Mouse (Mus musculus) ES-Bruce4 (cell line): ENCODE measurements around the gene Ccdc177.

Source experiments
- CTCF ChIP-seq: IDR thresholded peaks from one replicate; pipeline ENCODE4 v1.8.1; 2011; ENCODE audit warnings: low read depth, low read length
- EP300 ChIP-seq: IDR thresholded peaks from 2 replicates; pipeline ENCODE4 v1.6.1; 2011; ENCODE audit warnings: low read depth, low read length; ENCODE audit not compliant: insufficient read depth
- POLR2A ChIP-seq: IDR thresholded peaks from one replicate; pipeline ENCODE4 v1.8.1; 2011; ENCODE audit warnings: low read length; ENCODE audit not compliant: insufficient read depth

DNA sequence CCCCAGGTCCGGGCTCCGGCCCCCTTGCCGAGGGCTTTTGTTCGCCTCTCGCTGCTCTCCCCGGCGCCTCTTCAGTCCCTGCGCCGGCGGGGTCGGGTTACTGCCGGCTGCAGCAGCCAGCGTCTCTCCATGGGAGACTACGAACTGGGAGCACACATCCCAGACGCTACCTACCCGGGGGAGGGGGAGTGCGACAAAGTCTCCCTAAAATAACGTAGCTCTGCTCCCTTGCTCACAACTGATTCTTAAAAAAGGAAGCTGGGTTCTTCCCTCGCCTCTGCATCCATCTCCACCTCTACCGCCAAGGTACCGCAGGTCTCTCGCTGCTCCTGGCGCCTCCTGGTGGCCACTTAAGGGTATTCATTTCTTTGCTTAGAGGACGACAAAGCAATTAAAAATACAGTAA lies at the start of gene Ccdc177:
- TF ChIP-seq CTCF (peak; percentile 86), EP300 (no peak), POLR2A (no peak)
